Mouse (Mus musculus): ENCODE measurements at regions not wholly inside any gene's neighbourhood (a gene's known extent, or its start where the extent isn't known, plus 50 kb on each side); places are given as distances from the start of the nearest gene placed in this dataset.

DNA sequence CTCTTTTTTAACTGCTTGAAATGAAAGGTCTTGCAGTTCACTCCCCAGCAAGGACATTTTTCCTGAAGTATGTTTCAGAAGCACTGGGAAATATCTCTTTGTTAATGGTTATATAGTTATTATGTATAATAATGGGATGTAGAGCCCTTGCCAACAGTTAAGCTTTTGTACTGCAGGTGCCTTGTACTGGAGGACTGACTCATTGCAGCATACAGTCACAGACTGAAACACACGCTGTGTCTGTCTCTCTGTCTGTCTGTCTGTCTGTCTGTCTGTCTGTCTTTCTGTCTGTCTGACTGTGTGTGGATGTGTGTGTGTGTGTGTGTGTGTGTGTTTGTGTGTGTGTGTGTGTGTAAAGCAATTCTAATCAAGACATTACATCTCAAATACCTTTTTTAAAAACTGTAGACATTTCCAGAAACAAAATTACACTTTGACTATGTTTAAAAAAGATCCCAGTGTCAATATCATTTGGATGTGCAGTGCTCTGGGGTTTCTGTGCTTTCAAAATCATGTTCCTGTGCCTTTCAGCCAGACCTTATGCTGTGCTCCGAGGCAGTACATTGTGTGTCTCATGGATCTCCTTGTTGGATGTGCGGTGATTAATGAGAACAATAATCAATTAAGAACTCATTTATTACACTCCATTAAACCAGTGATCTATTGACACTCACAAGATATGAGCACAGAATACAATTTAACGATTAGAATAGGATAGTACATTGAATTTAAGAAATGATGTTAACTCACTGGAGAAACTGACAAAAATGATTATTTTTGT, 299.5 kb downstream of the Arl6ip6 start:
- ATAC-seq (ENCODE audit: insufficient read depth) (no peak), DNase-seq (no peak)
- no peak for TF ChIP-seq CTCF (IDR thresholded peaks at IDR 0.05; ENCODE audit: low read depth)
- Histone ChIP-seq H3K9me3 (ENCODE audit: low read depth, low read length) (no peaks in the 10 kb centered on the region), H3K9ac (no peak overlapping the region), H3K4me2 (no peak overlapping the region), H3K4me3 (ENCODE audit: low read depth, low read length) (no peak overlapping the region), H3K27me3 (ENCODE audit: insufficient read depth, low read length) (no peaks in the 10 kb centered on the region), H3K27ac (ENCODE audit: low read depth) (no peak overlapping the region), H3K36me3 (ENCODE audit: insufficient read depth) (no peaks in the 10 kb centered on the region), H3K4me1 (ENCODE audit: insufficient read depth) (no peaks in the 10 kb centered on the region)
- 73% methylated on average over 4 of the region's 4 CpGs for WGBS

DNA sequence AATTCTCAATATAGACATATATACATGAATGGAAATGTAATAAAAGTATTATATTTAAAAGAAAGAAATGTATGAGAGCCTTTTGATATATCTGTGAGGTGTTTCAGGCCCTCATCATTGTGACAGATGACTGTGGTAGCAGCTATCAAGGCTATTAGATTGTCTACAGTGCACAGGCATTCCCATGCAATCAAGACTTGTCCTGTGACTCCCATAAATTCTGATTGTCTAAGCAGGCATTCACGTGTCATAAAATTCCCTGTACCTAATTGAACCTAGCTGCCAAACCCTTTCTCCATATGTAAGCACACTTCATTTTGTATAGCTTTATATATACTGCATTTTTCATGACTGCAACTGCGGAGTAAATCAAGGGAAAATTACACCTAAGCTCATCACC, 301.3 kb downstream of the Arl6ip6 start:
- no peak for DNase-seq
- no peak for ATAC-seq (ENCODE audit: insufficient read depth)
- Histone ChIP-seq H3K9me3 (ENCODE audit: low read depth, low read length) (no peaks in the 10 kb centered on the region), H3K36me3 (ENCODE audit: insufficient read depth) (no peaks in the 10 kb centered on the region), H3K4me3 (ENCODE audit: low read depth, low read length) (no peak overlapping the region), H3K4me2 (no peak overlapping the region), H3K27me3 (ENCODE audit: insufficient read depth, low read length) (no peaks in the 10 kb centered on the region), H3K27ac (ENCODE audit: low read depth) (no peak overlapping the region), H3K4me1 (ENCODE audit: insufficient read depth) (no peaks in the 10 kb centered on the region), H3K9ac (no peak overlapping the region)
- 70% methylated on average over 2 of the region's 2 CpGs for WGBS
- TF ChIP-seq CTCF (IDR thresholded peaks at IDR 0.05; ENCODE audit: low read depth), result no peak

DNA sequence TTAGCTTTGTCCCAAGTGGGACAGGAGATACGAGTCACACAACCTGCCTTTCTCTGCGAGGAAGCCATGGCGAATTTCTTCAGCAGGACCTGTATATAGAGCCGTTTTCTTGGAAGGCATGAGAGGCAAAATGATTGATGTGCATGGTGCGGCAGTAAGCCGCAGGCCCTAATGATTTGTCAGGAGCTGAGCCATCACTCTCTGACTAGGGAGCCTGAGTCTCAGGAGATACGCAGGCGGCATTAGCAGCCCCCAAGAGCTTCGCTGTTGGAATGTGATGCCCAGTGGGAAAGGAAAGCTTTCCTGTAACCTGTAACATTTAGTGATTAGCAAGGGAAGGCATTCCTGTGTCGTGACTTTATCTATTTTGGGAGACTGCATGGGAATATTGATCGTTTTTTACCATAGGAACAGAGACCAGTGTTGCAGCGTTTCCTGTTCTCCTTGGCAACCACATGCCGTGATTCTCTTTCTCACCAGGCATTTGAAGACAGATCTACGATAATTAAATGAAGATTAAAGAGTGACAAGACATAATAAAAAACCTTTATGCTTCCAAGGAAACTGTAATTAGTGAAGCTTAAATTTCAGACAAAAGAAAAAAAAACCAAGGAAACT, 310.2 kb downstream of the Arl6ip6 start:
- H3K9me3 ChIP-seq (ENCODE audit: low read depth, low read length), result no peaks in the 10 kb centered on the region
- H3K27me3 ChIP-seq (ENCODE audit: insufficient read depth, low read length), result no peaks in the 10 kb centered on the region
- WGBS, result 32% methylated on average over 14 of the region's 14 CpGs
- H3K9ac ChIP-seq, result no peak overlapping the region
- no peak overlapping the region for H3K4me2 ChIP-seq
- no peak for ATAC-seq (ENCODE audit: insufficient read depth)
- no peak for DNase-seq
- no peaks in the 10 kb centered on the region for H3K4me1 ChIP-seq (ENCODE audit: insufficient read depth)
- no peaks in the 10 kb centered on the region for H3K36me3 ChIP-seq (ENCODE audit: insufficient read depth)
- H3K4me3 ChIP-seq (ENCODE audit: low read depth, low read length), result no peak overlapping the region
- H3K27ac ChIP-seq (ENCODE audit: low read depth), result no peak overlapping the region
- TF ChIP-seq CTCF (IDR thresholded peaks at IDR 0.05; ENCODE audit: low read depth), result no peak

DNA sequence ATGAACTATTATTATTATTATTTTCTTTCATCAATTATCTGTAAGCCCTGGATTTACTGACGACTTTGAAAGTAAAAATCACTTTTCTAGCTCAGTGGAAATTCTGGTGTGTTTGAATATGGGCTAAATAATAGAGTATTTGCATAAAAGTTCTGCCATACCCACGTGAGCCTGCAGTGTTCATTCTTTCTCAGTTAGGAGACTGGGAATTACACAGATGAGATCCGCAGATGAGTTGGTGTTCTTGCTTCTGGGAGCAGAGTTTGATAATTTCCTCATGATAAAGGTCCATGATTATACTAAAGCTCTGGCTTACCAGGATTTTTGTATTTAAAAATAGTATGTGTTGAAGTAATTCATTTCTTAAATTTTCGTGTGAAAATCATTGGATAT, 310.7 kb downstream of the Arl6ip6 start:
- Histone ChIP-seq H3K9me3 (ENCODE audit: low read depth, low read length) (no peaks in the 10 kb centered on the region), H3K36me3 (ENCODE audit: insufficient read depth) (no peaks in the 10 kb centered on the region), H3K4me2 (no peak overlapping the region), H3K27me3 (ENCODE audit: insufficient read depth, low read length) (no peaks in the 10 kb centered on the region), H3K9ac (no peak overlapping the region), H3K27ac (ENCODE audit: low read depth) (no peak overlapping the region), H3K4me1 (ENCODE audit: insufficient read depth) (no peaks in the 10 kb centered on the region), H3K4me3 (ENCODE audit: low read depth, low read length) (no peak overlapping the region)
- no peak for ATAC-seq (ENCODE audit: insufficient read depth)
- TF ChIP-seq CTCF (IDR thresholded peaks at IDR 0.05; ENCODE audit: low read depth), result no peak
- DNase-seq, result no peak
- 61% methylated on average over 4 of the region's 4 CpGs for WGBS

DNA sequence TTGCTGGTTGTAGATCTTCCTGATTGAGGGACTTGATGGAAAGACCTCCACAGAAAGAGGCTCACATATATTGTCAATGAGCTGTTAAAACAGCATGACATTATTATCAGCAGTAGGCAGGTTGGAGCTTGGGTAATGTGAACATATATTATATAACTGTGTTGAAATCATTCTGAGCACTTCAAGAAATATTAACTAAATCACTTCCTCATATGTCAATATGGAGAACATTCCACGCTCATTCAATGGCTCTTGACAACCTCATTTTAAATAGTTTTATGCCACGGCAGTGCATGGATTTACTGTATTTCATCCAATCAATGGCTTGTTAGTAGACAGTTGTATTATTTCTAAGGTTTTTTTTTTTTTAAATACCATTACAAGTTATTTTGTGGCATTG, 350.6 kb downstream of the Arl6ip6 start:
- no peak overlapping the region for H3K27ac ChIP-seq (ENCODE audit: low read depth)
- ATAC-seq (ENCODE audit: insufficient read depth), result no peak
- no peak for TF ChIP-seq CTCF (IDR thresholded peaks at IDR 0.05; ENCODE audit: low read depth)
- WGBS, result 60% methylated on average over 2 of the region's 2 CpGs
- H3K4me3 ChIP-seq (ENCODE audit: low read depth, low read length), result no peak overlapping the region
- H3K27me3 ChIP-seq (ENCODE audit: insufficient read depth, low read length), result no peaks in the 10 kb centered on the region
- no peak overlapping the region for H3K4me2 ChIP-seq
- H3K9me3 ChIP-seq (ENCODE audit: low read depth, low read length), result no peaks in the 10 kb centered on the region
- no peak overlapping the region for H3K9ac ChIP-seq
- DNase-seq, result peak; percentile 27
- no peaks in the 10 kb centered on the region for H3K4me1 ChIP-seq (ENCODE audit: insufficient read depth)
- no peaks in the 10 kb centered on the region for H3K36me3 ChIP-seq (ENCODE audit: insufficient read depth)

DNA sequence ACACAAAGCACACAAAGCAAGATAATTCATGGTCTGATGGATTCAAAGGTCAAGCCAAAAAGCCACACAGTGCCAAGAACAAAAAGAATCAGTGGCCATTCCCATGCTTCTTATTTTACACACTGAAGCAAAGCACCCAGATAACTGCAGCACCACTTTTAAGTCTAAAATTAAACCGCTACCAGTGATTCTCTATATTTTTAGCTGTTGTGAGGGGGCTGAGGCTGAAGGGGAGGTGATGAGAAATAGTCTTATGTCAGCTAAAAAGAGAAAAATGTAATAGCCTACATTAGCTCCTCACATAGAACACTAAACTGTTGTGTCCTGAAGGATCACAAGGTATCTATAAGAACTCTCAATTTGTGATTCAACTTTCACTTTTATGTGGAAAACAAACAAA, 382.5 kb downstream of the Arl6ip6 start:
- no peaks in the 10 kb centered on the region for H3K27me3 ChIP-seq (ENCODE audit: insufficient read depth, low read length)
- DNase-seq (no peak), ATAC-seq (ENCODE audit: insufficient read depth) (no peak)
- no peak overlapping the region for H3K27ac ChIP-seq (ENCODE audit: low read depth)
- no peak overlapping the region for H3K9ac ChIP-seq
- 77% methylated on average over 1 of the region's 1 CpGs for WGBS
- no peaks in the 10 kb centered on the region for H3K36me3 ChIP-seq (ENCODE audit: insufficient read depth)
- no peak for TF ChIP-seq CTCF (IDR thresholded peaks at IDR 0.05; ENCODE audit: low read depth)
- H3K9me3 ChIP-seq (ENCODE audit: low read depth, low read length), result no peaks in the 10 kb centered on the region
- H3K4me1 ChIP-seq (ENCODE audit: insufficient read depth), result no peaks in the 10 kb centered on the region
- H3K4me2 ChIP-seq, result no peak overlapping the region
- no peak overlapping the region for H3K4me3 ChIP-seq (ENCODE audit: low read depth, low read length)

DNA sequence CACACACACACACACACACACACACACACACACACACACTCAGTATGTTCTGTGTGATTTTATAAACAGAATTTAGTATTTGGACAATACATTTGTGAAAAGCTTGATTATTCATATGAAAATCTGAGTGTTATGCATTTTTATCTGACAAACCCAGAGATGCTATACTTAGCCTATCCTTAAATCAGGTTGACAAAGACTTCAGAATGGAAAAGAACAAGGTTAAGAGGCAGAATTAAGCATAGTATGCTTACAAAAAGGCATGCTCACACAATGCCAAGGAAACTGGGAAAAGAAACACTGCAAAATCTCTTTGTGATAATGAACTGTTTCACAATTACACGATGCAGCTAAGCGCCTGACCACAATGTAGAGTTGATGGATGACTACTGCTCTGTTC, 414.3 kb downstream of the Arl6ip6 start:
- no peak overlapping the region for H3K9ac ChIP-seq
- no peak overlapping the region for H3K4me3 ChIP-seq (ENCODE audit: low read depth, low read length)
- H3K4me2 ChIP-seq, result no peak overlapping the region
- H3K4me1 ChIP-seq (ENCODE audit: insufficient read depth), result no peaks in the 10 kb centered on the region
- TF ChIP-seq CTCF (IDR thresholded peaks at IDR 0.05; ENCODE audit: low read depth), result no peak
- DNase-seq (no peak), ATAC-seq (ENCODE audit: insufficient read depth) (no peak)
- no peaks in the 10 kb centered on the region for H3K9me3 ChIP-seq (ENCODE audit: low read depth, low read length)
- no peaks in the 10 kb centered on the region for H3K27me3 ChIP-seq (ENCODE audit: insufficient read depth, low read length)
- WGBS, result 76% methylated on average over 2 of the region's 2 CpGs
- H3K36me3 ChIP-seq (ENCODE audit: insufficient read depth), result no peaks in the 10 kb centered on the region
- no peak overlapping the region for H3K27ac ChIP-seq (ENCODE audit: low read depth)

All from lung, embryonic 14.5 days (tissue).